Mouse (Mus musculus): ENCODE measurements around the gene Dis3.
A peak's percentile ranks its signal among the peaks of the same experiment; 100 is the strongest.
"Not testable (repeated sequence)": the region's sequence is repeated elsewhere in the genome, so short reads cannot be mapped to it uniquely, and the experiment has no call there.

Gene Dis3

DNA sequence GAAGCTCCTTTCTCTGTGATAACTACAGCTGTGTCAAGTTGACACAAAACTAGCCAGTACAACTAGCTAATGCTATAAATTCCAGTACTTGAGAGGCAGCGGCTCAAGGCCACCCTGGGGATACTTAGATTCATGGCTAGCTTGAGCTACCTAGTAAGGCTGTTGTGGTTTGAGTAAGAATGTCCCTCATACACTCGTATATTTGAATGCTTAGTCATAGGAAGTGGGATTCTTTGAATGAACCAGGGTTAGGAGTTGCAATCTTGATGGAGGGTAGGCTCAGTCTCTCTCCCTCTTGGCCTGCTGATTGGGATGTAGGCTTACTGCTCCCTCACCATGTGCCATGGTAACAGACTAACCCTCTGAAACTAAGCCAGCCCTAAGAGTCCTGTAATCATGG is 36.5 kb downstream of the Dis3 start:
- no peak for DNase-seq (ENCODE audit: low read depth, low spot score)

GRCm38 (mm10) chr14:99060616-99061015 is 39.0 kb downstream of the Dis3 start:
- DNase-seq (ENCODE audit: low read depth, low spot score): peak; percentile 48

DNA sequence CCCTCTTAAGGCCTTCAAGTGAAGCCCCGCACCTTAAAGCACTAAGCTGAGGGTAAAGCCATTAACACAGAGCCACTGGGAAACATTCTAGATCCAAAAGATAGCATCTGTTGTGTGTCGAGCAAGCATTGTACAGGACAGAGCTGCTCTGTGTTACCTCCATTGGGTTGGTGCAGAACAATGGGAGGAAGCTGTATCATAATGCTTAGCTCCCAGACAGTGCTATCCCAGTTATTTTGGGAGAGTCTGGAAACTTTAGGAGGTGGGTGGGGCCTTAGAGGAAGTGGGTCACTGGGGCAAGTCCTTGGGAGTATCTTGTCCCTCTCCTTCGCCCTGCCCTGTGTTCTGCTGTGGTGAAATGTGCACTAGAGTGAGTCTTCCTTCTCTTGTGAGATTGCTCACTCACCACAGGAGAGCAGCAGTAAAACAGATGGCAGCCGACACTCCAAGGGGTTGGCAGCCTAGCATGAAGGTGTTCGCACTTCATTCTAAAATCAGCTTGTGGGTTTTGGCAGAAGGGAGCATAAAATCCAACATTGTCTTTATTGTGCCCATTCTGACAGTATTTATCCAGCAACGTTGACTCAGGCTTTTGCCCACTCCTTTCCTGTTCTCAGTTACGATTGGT is 40.5 kb downstream of the Dis3 start:
- DNase-seq (ENCODE audit: low read depth, low spot score): peak; percentile 43

GRCm38 (mm10) chr14:99046782-99047181 is 52.8 kb downstream of the Dis3 start:
- DNase-seq (ENCODE audit: low read depth, low spot score): no peak

GRCm38 (mm10) chr14:99046031-99046781 is 53.4 kb downstream of the Dis3 start, which contains the start of the genes Mzt1 and Bora:
Gene Mzt1 (minus strand): TSS chr14:99046134.
Gene Bora (plus strand): TSS chr14:99046222.
- peak; percentile 82 for DNase-seq (ENCODE audit: low read depth, low spot score)

DNA sequence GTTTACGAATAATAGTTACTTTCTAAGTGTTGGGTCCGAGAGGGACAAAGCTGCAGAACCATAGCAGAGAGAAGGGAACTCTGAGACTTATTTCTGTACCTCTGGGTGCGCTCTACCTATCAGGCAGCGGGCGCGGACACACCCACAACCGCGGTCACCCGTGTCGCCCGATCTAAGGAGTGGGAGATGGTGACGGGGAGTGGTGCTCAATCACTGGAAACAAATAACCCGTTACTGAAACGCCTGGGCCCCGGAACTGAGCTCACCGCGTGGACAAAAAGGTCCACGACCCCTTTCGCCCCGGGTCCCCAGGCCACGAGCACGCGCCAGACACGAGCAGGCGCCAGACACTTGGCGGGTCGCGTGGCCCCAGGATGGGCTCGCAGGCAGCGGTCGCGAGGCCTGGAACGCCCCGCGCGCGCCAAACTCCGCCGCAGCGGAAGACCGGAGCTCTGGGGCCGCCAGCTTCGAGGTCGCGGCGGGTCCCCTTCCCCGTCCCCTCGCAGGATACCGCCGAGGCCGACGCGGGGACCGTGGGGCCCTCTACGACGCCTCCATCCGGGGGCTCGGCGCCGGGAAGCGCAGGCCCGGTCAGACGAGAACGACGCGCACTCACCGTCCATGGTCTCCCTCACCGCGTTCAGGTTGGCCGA is 54.1 kb downstream of the Dis3 start:
- no peak for DNase-seq (ENCODE audit: low read depth, low spot score)

DNA sequence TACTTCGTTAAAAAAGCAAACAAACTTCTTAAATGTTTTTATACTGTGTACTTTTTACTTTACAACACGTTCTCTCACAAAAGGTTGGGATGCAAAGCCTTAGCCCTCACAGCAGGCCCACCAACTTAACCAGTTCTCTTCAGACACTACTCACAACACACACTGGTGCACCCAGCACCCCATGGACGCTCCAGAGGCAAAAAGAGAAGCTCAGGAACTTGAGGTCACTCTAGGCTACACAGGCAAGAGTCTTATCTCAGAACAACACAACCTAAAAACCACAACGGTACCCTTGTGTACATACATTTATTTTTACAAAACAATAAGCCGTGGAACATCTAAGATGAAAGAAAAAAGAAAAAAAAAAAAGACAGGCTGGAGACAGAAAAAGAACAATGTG is 54.9 kb downstream of the Dis3 start:
- DNase-seq (ENCODE audit: low read depth, low spot score): no peak

- DNase-seq (ENCODE audit: low read depth, low spot score): no peak
Measured at GRCm38 (mm10) chr14:99044096-99044495, 55.5 kb downstream of the Dis3 start.

GRCm38 (mm10) chr14:99043499-99043898 is 56.1 kb downstream of the Dis3 start:
- no peak for DNase-seq (ENCODE audit: low read depth, low spot score)

GRCm38 (mm10) chr14:99041416-99041815 is 58.2 kb downstream of the Dis3 start:
- DNase-seq (ENCODE audit: low read depth, low spot score): no peak

DNA sequence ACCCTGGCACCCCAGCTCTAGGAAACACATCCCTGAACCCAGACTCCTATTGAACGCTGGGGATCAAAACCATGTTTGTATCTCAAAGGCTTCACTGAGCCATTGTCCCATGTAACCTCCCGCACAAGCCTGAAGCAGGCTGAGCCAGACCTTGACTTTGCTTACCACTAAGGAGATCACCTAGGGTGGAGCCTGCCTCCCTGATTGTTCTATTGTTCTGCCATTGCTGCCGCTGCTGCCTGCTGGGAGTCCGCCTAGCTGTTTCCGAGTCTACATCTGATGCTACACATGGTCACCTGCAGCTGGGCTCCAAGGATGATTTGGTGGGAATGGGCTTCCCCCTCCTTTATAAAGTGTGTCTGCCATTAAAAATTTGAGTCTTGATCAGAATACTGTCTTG is 60.3 kb downstream of the Dis3 start:
- DNase-seq (ENCODE audit: low read depth, low spot score): not testable (repeated sequence)

DNA sequence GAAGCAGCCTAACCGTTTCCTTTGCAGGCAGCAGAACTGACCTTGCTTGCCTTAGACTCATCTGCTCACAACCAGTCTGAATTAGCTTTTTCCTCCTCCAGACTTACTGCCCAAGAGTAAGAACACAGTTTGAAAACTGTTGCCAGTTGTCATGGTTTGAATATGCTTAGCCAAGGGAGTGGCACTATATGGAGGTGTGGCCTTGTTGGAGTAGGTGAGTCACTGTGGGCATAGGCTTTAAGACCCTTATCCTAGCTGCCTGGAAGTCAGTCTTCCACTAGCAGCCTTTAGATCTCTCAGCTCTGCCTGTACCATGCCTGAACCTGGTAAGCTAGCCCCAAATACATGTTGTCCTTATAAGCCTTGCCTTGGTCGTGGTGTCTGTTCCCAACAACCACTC is 61.9 kb downstream of the Dis3 start:
- DNase-seq (ENCODE audit: low read depth, low spot score): no peak

DNA sequence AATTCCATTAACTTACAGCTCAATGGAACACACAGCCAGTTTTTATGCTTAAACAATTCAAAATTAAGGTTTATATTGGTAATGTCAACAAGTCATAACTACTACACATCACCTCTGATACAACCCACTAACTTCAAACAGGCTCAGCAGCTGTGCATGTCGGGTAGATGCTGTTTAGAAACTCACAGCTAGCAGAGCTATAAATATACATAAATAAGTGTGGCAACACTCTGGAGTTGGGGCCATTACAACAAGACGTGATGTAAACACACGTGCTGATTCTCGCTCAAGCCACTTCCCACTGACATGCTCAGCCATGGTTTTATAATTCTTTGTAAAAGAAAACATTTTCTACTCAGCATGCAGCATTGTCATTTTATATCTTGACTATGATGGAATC is 63.5 kb downstream of the Dis3 start:
- no peak for DNase-seq (ENCODE audit: low read depth, low spot score)

DNA sequence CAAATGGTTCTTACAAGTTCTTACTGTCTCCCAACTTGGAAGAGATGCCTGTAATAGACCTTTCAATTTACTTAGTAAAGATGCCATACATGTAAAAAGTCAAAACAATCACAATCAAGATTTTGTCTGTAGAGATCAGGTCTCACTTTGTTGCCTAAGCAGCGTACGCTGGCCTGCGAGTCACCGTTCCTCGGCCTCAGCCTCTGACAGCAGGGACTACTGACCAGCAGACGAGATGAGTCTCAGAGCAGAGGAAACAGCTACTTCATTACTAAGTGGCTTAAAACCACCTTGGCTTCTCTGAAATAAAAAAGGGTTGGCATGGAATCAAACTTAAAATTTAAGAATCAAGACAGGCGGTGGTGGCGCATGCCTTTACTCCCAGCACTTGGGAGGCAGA is 64.7 kb downstream of the Dis3 start:
- not testable (repeated sequence) for DNase-seq (ENCODE audit: low read depth, low spot score)

GRCm38 (mm10) chr14:99032596-99032995 is 67.0 kb downstream of the Dis3 start:
- DNase-seq (ENCODE audit: low read depth, low spot score): no peak

- DNase-seq (ENCODE audit: low read depth, low spot score): no peak
Measured at GRCm38 (mm10) chr14:99031337-99031873, 68.2 kb downstream of the Dis3 start.

DNA sequence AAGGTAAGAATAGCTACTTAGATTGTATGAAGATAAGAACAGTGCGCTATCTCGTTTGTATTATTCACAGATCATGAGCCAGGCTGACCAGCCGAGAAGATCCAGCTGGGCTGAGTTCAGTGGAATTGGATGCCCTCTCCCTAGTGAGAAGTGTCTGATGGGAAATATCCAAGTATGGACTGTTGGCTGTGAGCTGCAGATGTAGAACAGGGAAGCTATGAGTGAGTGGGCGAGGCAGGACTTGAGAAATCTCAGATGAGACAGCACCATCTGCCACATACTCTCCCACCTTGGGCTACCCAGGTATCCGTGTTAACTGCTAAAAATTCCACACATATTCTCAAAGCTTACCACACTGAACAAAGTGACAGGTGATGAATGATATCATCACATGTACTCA is 69.6 kb downstream of the Dis3 start:
- DNase-seq (ENCODE audit: low read depth, low spot score): peak; percentile 21

Measured in telencephalon, adult 2 months (tissue).